Mouse (Mus musculus): Measurements from ENCODE around the gene Vps45.

DNA sequence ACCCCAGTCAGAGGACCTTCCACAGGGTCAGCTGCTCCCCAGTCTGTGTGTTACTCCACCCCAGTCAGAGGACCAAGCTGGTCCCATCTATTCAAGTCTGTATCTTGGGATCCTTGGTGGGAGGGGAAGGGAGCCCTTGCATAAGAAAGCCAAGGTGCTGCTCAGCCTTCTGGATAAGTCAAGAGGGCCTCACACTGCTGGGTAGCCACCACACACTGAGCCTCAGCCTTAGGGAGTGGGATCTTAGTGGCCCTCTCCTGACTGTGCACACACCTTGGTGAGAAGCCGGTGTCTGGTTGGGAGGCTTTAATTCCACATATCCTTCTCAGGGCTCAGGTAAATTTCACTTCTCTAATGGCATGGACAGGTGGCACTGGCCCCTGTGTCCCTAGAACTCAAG lies 70.1 kb downstream of the Vps45 start:
- TF ChIP-seq GATA1 (IDR thresholded peaks at IDR 0.05; ENCODE audit: low read length) (no peak), TAL1 (IDR thresholded peaks at IDR 0.05; ENCODE audit: low read length) (no peak)
